Mouse (Mus musculus) limb, embryonic 12.5 days (tissue): ENCODE measurements around the gene Usp22. TPM values are rescaled to one million over a fixed set of nuclear protein-coding genes. Genes with fewer than 3 reads are reported as not detected.

Source experiments
- ATAC-seq: fragments of 200-750 bp; cut with Nextera tagmentation; 2 replicates; pipeline ENCODE4 v1.8.0; 2017; ENCODE audit warnings: low read depth, moderate TSS enrichment; ENCODE audit not compliant: insufficient number of reproducible peaks, insufficient read depth, low FRiP score, low TSS enrichment
- H3K27ac ChIP-seq: fragments of 300-500 bp; sonication (generic); 2 replicates; pipeline ENCODE4 v1.5.1; 2016; ENCODE audit warnings: mild to moderate bottlenecking, moderate library complexity
- H3K27me3 ChIP-seq: fragments of 300-500 bp; sonication (generic); 2 replicates; pipeline ENCODE4 v1.6.1; 2016; ENCODE audit warnings: mild to moderate bottlenecking, moderate library complexity
- H3K36me3 ChIP-seq: fragments of 300-500 bp; sonication (generic); 2 replicates; pipeline ENCODE4 v1.6.1; 2016; ENCODE audit warnings: mild to moderate bottlenecking, moderate library complexity
- H3K4me1 ChIP-seq: fragments of 300-500 bp; sonication (generic); replicated peaks from 2 replicates; pipeline ENCODE4 v1.6.1; 2016
- H3K4me2 ChIP-seq: fragments of 300-500 bp; sonication (generic); 2 replicates; pipeline ENCODE4 v1.6.1; 2016; ENCODE audit warnings: mild to moderate bottlenecking, moderate library complexity
- H3K4me3 ChIP-seq: fragments of 300-500 bp; sonication (generic); replicated peaks from 2 replicates; pipeline ENCODE4 v1.5.1; 2016; ENCODE audit warnings: mild to moderate bottlenecking
- H3K9ac ChIP-seq: fragments of 300-500 bp; sonication (generic); replicated peaks from 2 replicates; pipeline ENCODE4 v1.6.1; 2016; ENCODE audit warnings: mild to moderate bottlenecking, moderate library complexity
- H3K9me3 ChIP-seq: fragments of 300-500 bp; sonication (generic); 2 replicates; pipeline ENCODE4 v1.6.1; 2016; ENCODE audit warnings: mild to moderate bottlenecking, moderate library complexity
- WGBS: fragments of 180-500 bp; shearing (Covaris S2); methylation state at CpG from one replicate; pipeline ENCODE4 v1.1.7; 2016; 5-methylcytosine and 5-hydroxymethylcytosine counted together
- polyA plus RNA-seq: library from polyadenylated mRNA; unstranded; fragments of >200 nt; fragmentation: Nextera tagmentation; extraction: Ambion mirVana; gene quantifications from 2 replicates; pipeline ENCODE4 v1.2.1, GENCODE M21; 2016

Gene Usp22
- polyA plus RNA-seq, 1 experiment from 2014 or later: 196 TPM

- H3K4me3 ChIP-seq: no peak overlapping the region
- no peak overlapping the region for H3K4me2 ChIP-seq
- WGBS: 61% methylated on average over 8 of the region's 8 CpGs
- H3K27ac ChIP-seq: no peak overlapping the region
- no peak overlapping the region for H3K9ac ChIP-seq
- ATAC-seq: no peak
- H3K4me1 ChIP-seq: no peaks in the 10 kb centered on the region
- no peaks in the 10 kb centered on the region; the same call in 1 of the 2 replicates for H3K9me3 ChIP-seq
- H3K36me3 ChIP-seq: no peaks in the 10 kb centered on the region
- no peaks in the 10 kb centered on the region; the same call in 1 of the 2 replicates for H3K27me3 ChIP-seq
Measured at GRCm38 (mm10) chr11:61116226-61116625, 58.6 kb downstream of the Usp22 start.

DNA sequence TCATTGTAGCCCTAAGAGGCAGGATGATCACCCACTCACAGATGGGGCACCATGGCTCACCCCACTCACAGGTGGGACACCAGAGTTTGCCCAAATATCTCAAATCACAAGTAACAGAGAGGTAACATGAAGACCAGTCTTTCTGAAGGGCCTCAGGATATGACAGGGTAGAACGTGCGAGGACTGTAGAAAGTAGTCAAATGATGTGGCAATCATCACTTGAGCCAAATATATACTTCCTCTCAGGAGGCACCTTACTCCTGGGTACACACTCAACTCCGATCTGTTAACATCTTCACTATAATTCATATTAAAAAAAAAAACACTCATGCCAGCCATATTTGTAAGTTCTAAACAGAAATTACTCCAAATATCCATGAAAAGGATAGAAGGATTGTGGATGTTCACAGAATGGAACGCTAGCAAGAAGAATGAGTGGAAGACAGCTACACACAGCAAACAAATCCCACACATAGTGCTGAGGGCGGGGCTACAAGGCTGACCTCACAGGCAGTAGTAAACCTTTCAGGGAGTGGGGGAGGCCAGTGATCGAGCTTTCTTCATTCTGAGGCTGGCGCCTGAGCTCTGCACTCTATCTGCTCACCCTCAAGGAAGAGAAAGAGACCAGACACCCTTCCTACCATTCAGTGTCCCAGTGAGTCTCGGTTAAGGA, 62.4 kb downstream of the Usp22 start:
- no peak overlapping the region for H3K4me3 ChIP-seq
- no peak overlapping the region for H3K9ac ChIP-seq
- no peaks in the 10 kb centered on the region for H3K36me3 ChIP-seq
- no peaks in the 10 kb centered on the region for H3K9me3 ChIP-seq
- H3K27ac ChIP-seq: no peak overlapping the region
- 74% methylated on average over 8 of the region's 8 CpGs for WGBS
- H3K4me2 ChIP-seq: no peak overlapping the region
- no peaks in the 10 kb centered on the region; the same call in 1 of the 2 replicates for H3K27me3 ChIP-seq
- no peaks in the 10 kb centered on the region for H3K4me1 ChIP-seq
- ATAC-seq: no peak

DNA sequence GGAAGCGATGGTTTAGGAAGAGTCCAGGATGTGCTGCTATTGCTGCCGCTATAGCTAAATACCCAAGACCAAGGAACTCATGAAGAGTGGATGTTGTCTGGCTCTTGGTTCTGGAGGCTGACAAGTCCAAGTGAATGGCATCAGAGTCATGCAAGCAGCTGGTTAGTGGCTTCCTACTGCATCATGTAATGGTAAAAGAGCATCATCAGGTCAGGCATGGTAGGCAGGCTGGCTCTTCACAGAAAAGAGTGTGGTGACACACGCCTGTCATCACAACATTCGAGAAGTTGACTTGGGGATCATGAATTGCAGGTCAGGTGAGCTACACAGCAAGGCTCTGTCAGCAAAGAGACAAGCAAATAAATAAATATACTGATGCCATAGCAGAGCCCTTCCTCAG, 63.4 kb downstream of the Usp22 start:
- WGBS: 86% methylated on average over 4 of the region's 4 CpGs

DNA sequence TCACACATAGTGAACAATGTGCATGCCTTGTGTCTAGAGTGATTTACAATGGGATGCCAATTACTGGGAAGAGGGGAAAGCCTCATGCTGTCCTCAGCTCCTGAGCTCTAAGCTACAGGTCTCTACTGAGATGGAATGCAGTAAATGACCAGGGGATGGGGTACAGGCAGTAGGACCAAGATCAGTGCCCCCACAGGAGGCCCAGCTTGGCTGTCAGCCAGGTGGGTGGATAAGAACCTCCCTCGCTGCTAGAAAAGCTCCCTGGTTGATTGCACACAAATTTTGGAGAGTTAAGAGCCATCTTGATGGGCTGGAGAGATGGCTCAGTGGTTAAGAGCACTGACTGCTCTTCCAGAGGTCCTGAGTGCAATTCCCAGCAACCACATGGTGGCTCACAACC, 63.9 kb downstream of the Usp22 start:
- 53% methylated on average over 1 of the region's 1 CpGs for WGBS
- H3K27me3 ChIP-seq: no peaks in the 10 kb centered on the region; the same call in 1 of the 2 replicates
- no peak for ATAC-seq

More for the DNA sequence above, 63.4 kb downstream of the Usp22 start:
- Histone ChIP-seq H3K4me2 (no peak overlapping the region), H3K4me3 (no peak overlapping the region), H3K9me3 (no peaks in the 10 kb centered on the region), H3K27me3 (no peaks in the 10 kb centered on the region; the same call in 1 of the 2 replicates), H3K27ac (no peak overlapping the region), H3K9ac (no peak overlapping the region), H3K4me1 (no peaks in the 10 kb centered on the region), H3K36me3 (no peaks in the 10 kb centered on the region)
- ATAC-seq: no peak

DNA sequence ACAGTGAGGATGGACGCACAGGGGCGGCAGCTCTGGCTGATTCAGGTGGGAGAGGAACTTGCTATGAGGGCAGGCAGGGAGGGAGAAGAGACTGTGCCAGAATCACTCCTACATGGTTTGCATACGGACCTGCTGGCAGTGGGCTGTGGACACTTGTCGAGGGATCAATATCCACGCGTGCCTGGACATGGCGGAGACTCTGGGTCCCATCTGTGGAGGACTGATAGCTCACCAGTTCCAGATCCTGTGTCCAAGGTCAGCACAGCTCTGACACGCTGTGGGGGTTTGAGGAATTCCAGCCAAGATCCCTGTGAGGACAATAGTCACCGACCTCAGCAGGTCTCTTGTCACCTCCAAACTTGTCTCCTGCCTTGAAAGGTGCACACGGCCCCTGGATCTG, 64.7 kb downstream of the Usp22 start:
- Histone ChIP-seq H3K27ac (no peak overlapping the region), H3K36me3 (no peaks in the 10 kb centered on the region), H3K27me3 (no peaks in the 10 kb centered on the region; the same call in 1 of the 2 replicates), H3K4me2 (no peak overlapping the region), H3K4me1 (no peaks in the 10 kb centered on the region), H3K9me3 (no peaks in the 10 kb centered on the region), H3K4me3 (no peak overlapping the region), H3K9ac (no peak overlapping the region)
- WGBS: 77% methylated on average over 10 of the region's 10 CpGs
- ATAC-seq: no peak

More for the DNA sequence above, 63.9 kb downstream of the Usp22 start:
- H3K4me2 ChIP-seq: no peak overlapping the region
- H3K36me3 ChIP-seq: no peaks in the 10 kb centered on the region
- H3K9me3 ChIP-seq: no peaks in the 10 kb centered on the region
- no peak overlapping the region for H3K27ac ChIP-seq
- no peaks in the 10 kb centered on the region for H3K4me1 ChIP-seq
- no peak overlapping the region for H3K4me3 ChIP-seq
- no peak overlapping the region for H3K9ac ChIP-seq

GRCm38 (mm10) chr11:61109707-61110106, 65.1 kb downstream of the Usp22 start:
- 85% methylated on average over 6 of the region's 6 CpGs for WGBS
- H3K27me3 ChIP-seq: no peaks in the 10 kb centered on the region; the same call in 1 of the 2 replicates
- ATAC-seq: no peak
- H3K9me3 ChIP-seq: no peaks in the 10 kb centered on the region
- no peak overlapping the region for H3K4me3 ChIP-seq
- H3K36me3 ChIP-seq: no peaks in the 10 kb centered on the region
- H3K27ac ChIP-seq: no peak overlapping the region
- no peak overlapping the region for H3K4me2 ChIP-seq
- no peaks in the 10 kb centered on the region for H3K4me1 ChIP-seq
- H3K9ac ChIP-seq: no peak overlapping the region

- WGBS: 88% methylated on average over 12 of the region's 12 CpGs
- Histone ChIP-seq H3K27ac (no peak overlapping the region), H3K27me3 (no peaks in the 10 kb centered on the region; the same call in 1 of the 2 replicates), H3K4me2 (no peak overlapping the region), H3K4me1 (no peaks in the 10 kb centered on the region), H3K9ac (no peak overlapping the region), H3K9me3 (no peaks in the 10 kb centered on the region), H3K4me3 (no peak overlapping the region), H3K36me3 (no peaks in the 10 kb centered on the region)
- ATAC-seq: no peak
Measured at GRCm38 (mm10) chr11:61108911-61109361, 65.9 kb downstream of the Usp22 start.

GRCm38 (mm10) chr11:61104241-61104901, 70.5 kb downstream of the Usp22 start:
- 21% methylated on average over 20 of the region's 20 CpGs for WGBS
- no peaks in the 10 kb centered on the region for H3K9me3 ChIP-seq
- peak; percentile 84 for ATAC-seq
- no peak overlapping the region for H3K9ac ChIP-seq
- no peaks in the 10 kb centered on the region for H3K4me1 ChIP-seq
- peak overlapping the region; percentile 17; the same call in 1 of the 2 replicates for H3K4me2 ChIP-seq
- no peaks in the 10 kb centered on the region for H3K27me3 ChIP-seq
- no peak overlapping the region for H3K27ac ChIP-seq
- no peak overlapping the region for H3K4me3 ChIP-seq
- no peaks in the 10 kb centered on the region for H3K36me3 ChIP-seq

DNA sequence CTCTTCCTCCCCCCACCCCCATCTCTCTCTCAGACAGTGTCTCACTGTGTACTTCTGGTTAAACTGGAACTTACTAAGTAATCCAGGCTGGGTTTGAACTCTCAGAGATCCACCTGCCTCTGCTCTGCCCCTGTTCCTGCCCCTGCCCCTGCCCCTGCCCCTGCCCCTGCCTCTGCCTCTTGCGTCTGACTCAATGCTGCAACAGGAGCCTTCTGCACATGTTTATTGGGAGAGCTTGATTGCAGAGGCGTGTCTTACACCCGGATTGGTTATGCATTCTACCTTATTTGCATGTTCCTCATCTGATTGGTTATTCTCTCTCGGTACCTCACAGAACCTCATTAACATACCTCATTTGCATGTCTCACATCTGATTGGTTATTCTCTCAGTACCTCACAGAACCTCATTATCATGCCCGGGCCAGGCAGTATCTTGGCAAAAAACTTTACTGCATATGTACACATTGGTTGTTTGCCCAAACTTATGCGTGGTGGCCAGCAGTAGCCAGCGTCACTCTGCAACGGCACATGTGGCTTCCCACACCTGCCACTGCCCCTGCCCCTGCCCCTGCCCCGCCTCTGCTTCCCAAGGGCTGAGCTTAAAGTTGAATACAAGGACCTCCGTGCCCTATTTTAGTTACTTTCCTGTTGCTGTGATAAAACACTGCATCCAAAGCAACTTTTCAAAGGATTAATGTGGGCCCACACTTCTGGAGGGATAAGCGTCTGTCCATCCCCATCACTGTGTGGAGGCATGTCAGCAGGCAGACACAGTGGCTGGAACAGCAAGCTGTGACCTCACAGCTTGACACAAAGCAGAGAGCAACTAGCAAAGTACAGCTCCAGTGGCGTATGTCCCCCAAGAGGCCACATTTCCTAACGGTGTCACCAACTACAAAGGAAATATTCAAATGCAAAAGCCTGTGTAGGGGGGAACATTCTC, 72.2 kb downstream of the Usp22 start:
- WGBS: 69% methylated on average over 13 of the region's 13 CpGs
- H3K9ac ChIP-seq: no peak overlapping the region
- no peak overlapping the region for H3K4me3 ChIP-seq
- no peak for ATAC-seq
- no peak overlapping the region for H3K4me2 ChIP-seq
- H3K27ac ChIP-seq: no peak overlapping the region
- H3K4me1 ChIP-seq: no peaks in the 10 kb centered on the region
- H3K36me3 ChIP-seq: no peaks in the 10 kb centered on the region
- no peaks in the 10 kb centered on the region for H3K9me3 ChIP-seq
- H3K27me3 ChIP-seq: no peaks in the 10 kb centered on the region
